Mouse (Mus musculus): Measurements from ENCODE around the gene Abcb1a. TPM values are rescaled to one million over a fixed set of nuclear protein-coding genes. Genes with fewer than 3 reads are reported as not detected.

The Abcb1a gene
- total and polyA plus RNA-seq, 3 experiments, result 0.82 to 1.5 (median 0.93) TPM

GRCm38 (mm10) chr5:8772866-8773265, 113.0 kb downstream of the Abcb1a start:
- H3K9ac ChIP-seq (ENCODE audit: insufficient read depth, low read depth), result no peak overlapping the region
- TF ChIP-seq UBTF (IDR thresholded peaks at IDR 0.05; ENCODE audit: low read depth, low read length) (no peak), MXI1 (IDR thresholded peaks at IDR 0.05; ENCODE audit: low read depth, low read length) (no peak), ETS1 (conservative IDR thresholded peaks at IDR 0.05; ENCODE audit: low read depth, low read length) (no peak), JUN (IDR thresholded peaks at IDR 0.05; ENCODE audit: insufficient read depth, low read depth, low read length) (no peak), EP300 (IDR thresholded peaks at IDR 0.05; ENCODE audit: low read length) (no peak), NELFE (IDR thresholded peaks at IDR 0.05; ENCODE audit: low read depth, low read length) (no peak), ZC3H11A (IDR thresholded peaks at IDR 0.05; ENCODE audit: low read depth, low read length) (no peak), RAD21 (IDR thresholded peaks at IDR 0.05; ENCODE audit: low read depth, low read length) (no peak), CHD1 (IDR thresholded peaks at IDR 0.05; ENCODE audit: low read depth, low read length) (no peak), ZKSCAN1 (IDR thresholded peaks at IDR 0.05; ENCODE audit: borderline replicate concordance, low read depth, low read length) (no peak), CTCF (conservative IDR thresholded peaks at IDR 0.05 in 1 of 2, IDR thresholded peaks at IDR 0.05 in 1 of 2; ENCODE audit: low read depth in 2 of 2, low read length in 2 of 2) (no peak), RCOR1 (conservative IDR thresholded peaks at IDR 0.05; ENCODE audit: low read depth, low read length) (no peak), TBP (conservative IDR thresholded peaks at IDR 0.05; ENCODE audit: low read depth, low read length) (no peak)

GRCm38 (mm10) chr5:8778311-8778710, 118.4 kb downstream of the Abcb1a start:
- Histone ChIP-seq H3K36me3 (replicated peaks in 1 of 2; ENCODE audit: control insufficient read depth in 1 of 2, insufficient read depth in 1 of 2, low read length in 1 of 2) (no peaks in the 10 kb centered on the region), H3K27me3 (replicated peaks) (no peaks in the 10 kb centered on the region), H3K79me2 (replicated peaks; ENCODE audit: control insufficient read depth, extremely low read depth, insufficient read depth, poor library complexity, severe bottlenecking) (no peaks in the 10 kb centered on the region), H3K4me2 (ENCODE audit: insufficient read depth, low read depth, poor library complexity, severe bottlenecking) (no peak overlapping the region), H3K4me3 (replicated peaks in 1 of 3; ENCODE audit: low read depth in 2 of 3, low read length in 2 of 3, poor library complexity in 1 of 3) (no peak overlapping the region), H3K9ac (ENCODE audit: insufficient read depth, low read depth) (no peak overlapping the region), H3K9me3 (replicated peaks; ENCODE audit: low read length) (no peaks in the 10 kb centered on the region), H3K4me1 (ENCODE audit: control insufficient read depth in 1 of 2, insufficient read depth in 2 of 2) (no peaks in the 10 kb centered on the region; a peak in 1 of 4 replicates), H3K27ac (ENCODE audit: insufficient read depth, low read depth) (no peak overlapping the region)
- DNase-seq (ENCODE audit: extremely low read depth), result no peak
- dilution Hi-C loops (cut with MboI; ENCODE audit: extremely low pct_ligation_motif_present, extremely low pct_unique_long_range_greater_than_20kb, low sequenced_read_pairs) (no loop called here), in situ Hi-C loops (cut with MboI; ENCODE audit: low pct_ligation_motif_present, low pct_unique_long_range_greater_than_20kb, low sequenced_read_pairs) (no loop called here)
- TF ChIP-seq NRF1 (IDR thresholded peaks at IDR 0.05; ENCODE audit: low read depth, low read length), result no peak
- TF ChIP-seq MYC (IDR thresholded peaks at IDR 0.05; ENCODE audit: low read depth, low read length), result no peak
- no peak for TF ChIP-seq NELFE (IDR thresholded peaks at IDR 0.05; ENCODE audit: low read depth, low read length)

More at GRCm38 (mm10) chr5:8772866-8773265, 113.0 kb downstream of the Abcb1a start:
- Histone ChIP-seq H3K27ac (ENCODE audit: insufficient read depth, low read depth) (no peak overlapping the region), H3K4me3 (replicated peaks in 1 of 3; ENCODE audit: low read depth in 2 of 3, low read length in 2 of 3, poor library complexity in 1 of 3) (no peak overlapping the region), H3K4me1 (ENCODE audit: control insufficient read depth in 1 of 2, insufficient read depth in 2 of 2) (no peaks in the 10 kb centered on the region; a peak in 1 of 4 replicates), H3K36me3 (replicated peaks in 1 of 2; ENCODE audit: control insufficient read depth in 1 of 2, insufficient read depth in 1 of 2, low read length in 1 of 2) (no peaks in the 10 kb centered on the region), H3K27me3 (replicated peaks) (no peaks in the 10 kb centered on the region), H3K79me2 (replicated peaks; ENCODE audit: control insufficient read depth, extremely low read depth, insufficient read depth, poor library complexity, severe bottlenecking) (no peaks in the 10 kb centered on the region), H3K4me2 (ENCODE audit: insufficient read depth, low read depth, poor library complexity, severe bottlenecking) (no peak overlapping the region), H3K9me3 (replicated peaks; ENCODE audit: low read length) (no peaks in the 10 kb centered on the region)
- in situ Hi-C loops (cut with MboI; ENCODE audit: low pct_ligation_motif_present, low pct_unique_long_range_greater_than_20kb, low sequenced_read_pairs) (no loop called here), dilution Hi-C loops (cut with MboI; ENCODE audit: extremely low pct_ligation_motif_present, extremely low pct_unique_long_range_greater_than_20kb, low sequenced_read_pairs) (no loop called here)
- no peak for DNase-seq (ENCODE audit: extremely low read depth)
